Mouse (Mus musculus): ENCODE results near the gene Lurap1l. TPM values are rescaled to one million over a fixed set of nuclear protein-coding genes. Genes with fewer than 3 reads are reported as not detected.

Lurap1l gene
- not detected for total RNA-seq (2023)

GRCm38 (mm10) chr4:80910481-80910870 lies at the start of gene Lurap1l:
TSS of gene Lurap1l (plus strand) at chr4:80910646.

Other genes starting within 250 kb of the Lurap1l start
- not detected for gene Tyrp1, start 76.5 kb upstream of the Lurap1l start, total RNA-seq (2023)

Data from monocyte, adult 59 days (primary cell).